Mouse (Mus musculus) C2C12 (cell line): ENCODE results near the gene Cdc123.

ENCODE experiments used
- CTCF ChIP-seq: IDR thresholded peaks from one replicate; pipeline ENCODE4 v1.5.1; 2011; ENCODE audit not compliant: control insufficient read depth, insufficient read depth, insufficient read length
- USF1 ChIP-seq: IDR thresholded peaks from one replicate; pipeline ENCODE4 v1.6.1; 2011; ENCODE audit warnings: low read depth, mild to moderate bottlenecking, control low read depth, moderate library complexity

DNA sequence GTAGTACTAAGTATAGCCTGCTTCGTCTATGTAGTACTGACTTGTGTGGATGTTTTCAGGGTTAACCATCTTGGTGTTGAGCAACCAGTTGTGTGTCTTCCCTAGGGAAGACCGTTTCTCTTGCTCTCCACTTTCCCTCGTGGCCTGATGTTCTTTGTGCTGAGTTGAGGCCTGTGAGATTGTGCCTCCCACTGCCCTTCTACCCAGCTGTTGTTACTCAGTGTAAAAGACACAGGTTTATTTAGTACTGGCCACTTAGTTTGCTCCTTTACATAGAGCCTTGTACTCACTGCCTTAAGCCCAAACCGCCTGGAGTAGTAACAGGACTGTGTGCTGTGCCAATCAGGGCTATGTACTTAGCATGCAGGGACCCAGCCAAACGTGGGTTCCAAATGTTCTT, 6.9 kb upstream of the Cdc123 start:
- TF ChIP-seq CTCF (no peak), USF1 (no peak)
